Mouse (Mus musculus): Measurements from ENCODE around the gene Scai. TPM values are rescaled to one million over a fixed set of nuclear protein-coding genes. Genes with fewer than 3 reads are reported as not detected.
"Not testable (repeated sequence)": the region's sequence is repeated elsewhere in the genome, so short reads cannot be mapped to it uniquely, and the experiment has no call there.

Scai gene
- polyA plus RNA-seq, 1 experiment from 2014 or later, result 21.7 TPM

DNA sequence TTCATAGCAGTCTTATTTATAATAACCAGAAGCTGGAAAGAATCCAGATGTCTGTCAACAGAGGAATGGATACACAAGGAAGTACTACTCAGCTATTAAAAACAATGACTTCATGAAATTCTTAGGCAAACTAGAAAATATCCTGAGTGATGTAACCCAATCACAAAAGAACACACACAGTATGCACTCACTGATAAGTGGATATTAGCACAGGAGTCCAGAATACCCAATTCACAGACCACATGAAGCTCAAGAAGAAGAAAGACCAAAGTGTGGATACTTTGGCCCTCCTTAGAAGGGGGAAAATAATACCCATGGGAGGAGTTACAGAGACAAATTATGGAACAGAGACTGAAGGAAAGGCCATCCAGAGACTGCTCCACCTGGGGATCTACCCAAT, 80.8 kb downstream of the Scai start:
- ATAC-seq; H3K9ac ChIP-seq (replicated peaks; ENCODE audit: low read depth, low read length); H3K27ac ChIP-seq (ENCODE audit: low read length); H3K4me1 ChIP-seq (replicated peaks; ENCODE audit: control insufficient read depth, insufficient read depth, low read length); H3K4me2 ChIP-seq (ENCODE audit: low read length); H3K36me3 ChIP-seq (ENCODE audit: control insufficient read depth, insufficient read depth); H3K27me3 ChIP-seq (replicated peaks; ENCODE audit: control insufficient read depth, insufficient read depth, low read length); H3K4me3 ChIP-seq (replicated peaks; ENCODE audit: low read length); H3K9me3 ChIP-seq (ENCODE audit: control insufficient read depth, low read length): not testable (repeated sequence)

DNA sequence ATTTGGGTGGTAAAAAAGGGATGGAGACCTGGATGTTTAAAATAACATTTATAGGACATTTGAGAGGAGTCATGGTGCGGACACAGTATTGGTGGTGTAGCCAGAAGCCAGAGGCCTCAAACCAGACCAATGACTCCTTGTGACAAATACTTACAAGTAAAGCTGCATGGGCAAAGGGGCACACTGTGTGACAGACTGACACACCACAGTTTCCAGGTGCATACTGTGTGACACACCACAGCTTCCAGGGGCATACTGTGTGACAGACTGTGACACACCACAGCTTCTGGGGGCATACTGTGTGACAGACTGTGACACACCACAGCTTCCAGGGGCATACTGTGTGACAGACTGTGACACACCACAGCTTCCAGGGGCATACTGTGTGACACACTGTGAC, 90.6 kb downstream of the Scai start:
- ATAC-seq; H3K27ac ChIP-seq (ENCODE audit: low read length); H3K9me3 ChIP-seq (ENCODE audit: control insufficient read depth, low read length); H3K4me2 ChIP-seq (ENCODE audit: low read length); H3K4me3 ChIP-seq (replicated peaks; ENCODE audit: low read length); H3K9ac ChIP-seq (replicated peaks; ENCODE audit: low read depth, low read length); H3K27me3 ChIP-seq (replicated peaks; ENCODE audit: control insufficient read depth, insufficient read depth, low read length); H3K4me1 ChIP-seq (replicated peaks; ENCODE audit: control insufficient read depth, insufficient read depth, low read length): not testable (repeated sequence)
- peaks cover 17% of the 10 kb centered on the region for H3K36me3 ChIP-seq (ENCODE audit: control insufficient read depth, insufficient read depth)
- WGBS, result 100% methylated on average over 1 of the region's 1 CpGs

DNA sequence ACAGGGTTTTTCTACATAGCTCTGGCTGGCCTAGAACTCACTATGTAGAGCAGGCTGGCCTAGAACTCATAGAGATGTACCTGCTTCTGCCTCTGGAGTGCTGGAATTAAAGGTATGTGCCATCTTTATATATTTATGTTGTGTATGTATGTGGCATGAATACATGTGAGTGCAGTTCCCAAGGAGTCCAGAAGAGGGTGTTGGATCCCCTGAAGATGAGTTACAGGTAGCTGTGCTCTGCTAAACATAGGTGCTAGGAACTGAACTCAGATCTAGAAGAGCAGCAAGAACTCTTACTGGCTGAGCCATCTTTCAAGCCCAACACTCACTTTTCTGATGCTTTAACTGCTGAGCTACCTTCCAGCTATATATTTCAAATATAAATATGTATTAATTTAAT, 92.5 kb downstream of the Scai start:
- ATAC-seq, result no peak
- H3K27me3 ChIP-seq (replicated peaks; ENCODE audit: control insufficient read depth, insufficient read depth, low read length), result no peaks in the 10 kb centered on the region
- H3K27ac ChIP-seq (ENCODE audit: low read length), result no peak overlapping the region
- H3K4me2 ChIP-seq (ENCODE audit: low read length), result no peak overlapping the region
- H3K4me3 ChIP-seq (replicated peaks; ENCODE audit: low read length), result no peak overlapping the region
- no peaks in the 10 kb centered on the region for H3K4me1 ChIP-seq (replicated peaks; ENCODE audit: control insufficient read depth, insufficient read depth, low read length)
- H3K9ac ChIP-seq (replicated peaks; ENCODE audit: low read depth, low read length), result no peak overlapping the region
- H3K36me3 ChIP-seq (ENCODE audit: control insufficient read depth, insufficient read depth), result peaks cover 13% of the 10 kb centered on the region
- H3K9me3 ChIP-seq (ENCODE audit: control insufficient read depth, low read length), result no peaks in the 10 kb centered on the region

DNA sequence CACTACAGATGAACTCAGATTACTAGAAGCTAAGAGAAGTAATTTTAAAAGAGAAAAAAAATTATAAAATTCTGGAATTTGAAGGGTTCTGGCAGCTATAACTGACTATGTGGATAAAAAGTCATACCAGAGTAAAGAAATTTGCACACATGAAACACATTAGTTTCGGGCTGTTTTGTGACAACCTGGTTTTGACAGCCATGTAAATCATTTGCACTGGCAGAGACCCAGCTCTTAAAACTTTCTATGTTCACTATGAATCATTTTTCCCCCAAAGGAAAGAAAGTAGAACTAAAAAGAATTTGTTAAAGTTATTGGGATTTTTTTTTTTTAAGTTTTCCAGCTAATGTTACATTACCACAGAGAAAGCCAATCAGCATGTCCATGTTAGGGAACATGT, 98.6 kb downstream of the Scai start:
- no peak overlapping the region for H3K4me2 ChIP-seq (ENCODE audit: low read length)
- peaks cover 11% of the 10 kb centered on the region for H3K36me3 ChIP-seq (ENCODE audit: control insufficient read depth, insufficient read depth)
- no peak overlapping the region for H3K9ac ChIP-seq (replicated peaks; ENCODE audit: low read depth, low read length)
- H3K9me3 ChIP-seq (ENCODE audit: control insufficient read depth, low read length), result no peaks in the 10 kb centered on the region
- no peak overlapping the region for H3K27ac ChIP-seq (ENCODE audit: low read length)
- H3K27me3 ChIP-seq (replicated peaks; ENCODE audit: control insufficient read depth, insufficient read depth, low read length), result no peaks in the 10 kb centered on the region
- no peaks in the 10 kb centered on the region for H3K4me1 ChIP-seq (replicated peaks; ENCODE audit: control insufficient read depth, insufficient read depth, low read length)
- 100% methylated on average over 1 of the region's 1 CpGs for WGBS
- H3K4me3 ChIP-seq (replicated peaks; ENCODE audit: low read length), result no peak overlapping the region
- no peak for ATAC-seq

DNA sequence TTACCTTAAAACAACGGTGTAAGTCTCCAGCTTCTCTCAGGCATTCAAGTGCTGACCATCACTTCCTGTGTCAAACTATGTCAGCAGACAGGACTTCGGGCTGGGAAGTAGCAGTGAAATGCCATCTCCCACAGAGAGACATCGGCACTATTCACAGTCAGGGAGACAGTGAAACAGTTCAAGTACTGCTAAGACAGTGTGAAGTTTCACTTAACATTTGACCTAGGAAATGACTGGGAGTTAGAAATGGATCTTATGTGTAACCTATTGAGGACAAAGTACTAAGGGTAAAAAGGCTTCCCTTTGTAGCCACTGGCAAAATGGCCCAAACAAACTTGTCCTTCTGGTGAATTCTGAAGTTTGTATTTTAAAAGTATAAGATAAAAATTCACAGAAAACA, 107.8 kb downstream of the Scai start:
- Histone ChIP-seq H3K9ac (replicated peaks; ENCODE audit: low read depth, low read length) (no peak overlapping the region), H3K4me1 (replicated peaks; ENCODE audit: control insufficient read depth, insufficient read depth, low read length) (no peaks in the 10 kb centered on the region), H3K36me3 (ENCODE audit: control insufficient read depth, insufficient read depth) (peaks cover 22% of the 10 kb centered on the region), H3K27me3 (replicated peaks; ENCODE audit: control insufficient read depth, insufficient read depth, low read length) (no peaks in the 10 kb centered on the region), H3K4me3 (replicated peaks; ENCODE audit: low read length) (no peak overlapping the region), H3K9me3 (ENCODE audit: control insufficient read depth, low read length) (no peaks in the 10 kb centered on the region), H3K4me2 (ENCODE audit: low read length) (no peak overlapping the region), H3K27ac (ENCODE audit: low read length) (no peak overlapping the region)
- no peak for ATAC-seq
- 92% methylated on average over 3 of the region's 3 CpGs for WGBS

DNA sequence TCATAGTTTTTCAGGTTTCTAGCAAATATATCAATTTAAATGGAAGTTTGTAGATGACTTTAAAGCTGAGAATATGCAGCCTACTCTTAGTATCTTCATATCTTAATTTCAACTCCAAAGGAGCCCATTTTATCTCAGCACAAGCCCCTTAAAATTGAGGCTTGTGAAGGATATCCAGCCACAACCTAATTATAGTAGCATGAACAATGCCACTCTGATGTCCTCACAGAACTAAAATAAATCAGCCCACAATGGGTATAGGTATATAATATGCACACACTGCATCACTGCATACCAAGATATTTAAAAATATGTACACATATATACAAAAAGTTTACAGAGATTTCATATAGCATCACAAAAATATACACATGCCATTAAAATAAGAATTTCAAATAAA, 119.9 kb downstream of the Scai start:
- Histone ChIP-seq H3K9me3 (ENCODE audit: control insufficient read depth, low read length) (no peaks in the 10 kb centered on the region), H3K36me3 (ENCODE audit: control insufficient read depth, insufficient read depth) (no peaks in the 10 kb centered on the region), H3K9ac (replicated peaks; ENCODE audit: low read depth, low read length) (no peak overlapping the region), H3K4me3 (replicated peaks; ENCODE audit: low read length) (no peak overlapping the region), H3K4me2 (ENCODE audit: low read length) (no peak overlapping the region), H3K4me1 (replicated peaks; ENCODE audit: control insufficient read depth, insufficient read depth, low read length) (no peaks in the 10 kb centered on the region), H3K27ac (ENCODE audit: low read length) (no peak overlapping the region), H3K27me3 (replicated peaks; ENCODE audit: control insufficient read depth, insufficient read depth, low read length) (no peaks in the 10 kb centered on the region)
- ATAC-seq, result no peak

DNA sequence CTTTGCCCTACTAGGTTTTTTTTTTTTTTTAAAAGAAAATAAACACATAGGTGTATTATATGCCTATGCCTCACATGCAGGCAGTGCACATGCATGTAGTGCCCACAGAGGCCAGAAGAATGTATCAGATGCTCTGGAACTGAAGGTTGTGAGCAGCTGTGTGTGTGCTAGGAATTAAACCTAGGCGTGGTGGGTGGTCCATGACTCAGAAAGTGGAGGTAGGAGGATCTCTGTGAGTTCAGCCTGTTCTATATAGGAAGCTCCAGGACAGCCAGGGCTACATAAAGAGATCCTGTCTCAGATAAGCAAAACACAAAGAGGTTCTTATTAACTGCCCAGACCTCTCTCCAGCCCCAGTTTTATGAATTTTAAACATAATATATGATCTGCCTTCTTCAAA, 121.4 kb downstream of the Scai start:
- 69% methylated on average over 1 of the region's 1 CpGs for WGBS
- no peak for ATAC-seq

DNA sequence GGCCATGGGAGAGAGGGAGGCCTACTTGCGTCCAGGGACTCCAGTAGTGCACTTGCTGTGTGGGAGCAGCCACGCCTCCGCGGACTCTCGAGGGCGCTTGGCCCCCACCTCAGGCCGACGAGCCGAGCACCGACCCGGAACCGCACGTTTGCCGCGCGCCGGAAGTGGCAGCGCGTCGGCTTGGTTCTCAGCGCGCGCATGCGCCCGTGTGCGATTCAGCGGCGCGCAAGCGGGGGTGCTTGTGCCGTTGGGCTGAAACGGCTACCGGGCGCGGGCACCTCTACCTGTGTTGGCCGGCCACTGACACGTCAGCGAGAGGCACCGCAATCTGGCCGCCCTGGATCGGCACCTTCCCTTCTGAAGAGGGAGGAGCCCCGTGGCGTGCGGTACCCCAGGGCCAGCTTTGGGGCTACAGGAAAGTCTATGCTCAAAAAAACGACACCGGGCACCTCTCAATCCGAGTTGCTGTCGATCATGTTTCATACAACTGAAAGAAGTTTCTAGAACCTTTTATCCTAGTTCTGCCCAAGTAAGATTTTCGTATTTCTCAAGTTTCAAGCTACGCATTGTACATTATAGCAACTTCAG, 125.0 kb downstream of the Scai start, which contains the start of gene Golga1:
Golga1 (minus strand) TSS at position 142 of the 588 bp plus-strand sequence.
- Histone ChIP-seq H3K4me3 (replicated peaks; ENCODE audit: low read length) (peak within 1 kb of the TSS; percentile 99), H3K4me2 (ENCODE audit: low read length) (peak within 1 kb of the TSS; percentile 95), H3K27me3 (replicated peaks; ENCODE audit: control insufficient read depth, insufficient read depth, low read length) (no peaks in the 10 kb centered on the region), H3K4me1 (replicated peaks; ENCODE audit: control insufficient read depth, insufficient read depth, low read length) (peaks cover 9% of the 10 kb centered on the region), H3K9ac (replicated peaks; ENCODE audit: low read depth, low read length) (peak within 1 kb of the TSS; percentile 99), H3K36me3 (ENCODE audit: control insufficient read depth, insufficient read depth) (peaks cover 5% of the 10 kb centered on the region), H3K27ac (ENCODE audit: low read length) (peak within 1 kb of the TSS; percentile 76), H3K9me3 (ENCODE audit: control insufficient read depth, low read length) (no peaks in the 10 kb centered on the region)
- peak; percentile 98 for ATAC-seq
- under 1% methylated on average over 50 of the region's 50 CpGs for WGBS

More for the DNA sequence above, 121.4 kb downstream of the Scai start:
- Histone ChIP-seq H3K9me3 (ENCODE audit: control insufficient read depth, low read length) (no peaks in the 10 kb centered on the region), H3K36me3 (ENCODE audit: control insufficient read depth, insufficient read depth) (no peaks in the 10 kb centered on the region), H3K4me3 (replicated peaks; ENCODE audit: low read length) (no peak overlapping the region), H3K27ac (ENCODE audit: low read length) (no peak overlapping the region), H3K4me2 (ENCODE audit: low read length) (no peak overlapping the region), H3K27me3 (replicated peaks; ENCODE audit: control insufficient read depth, insufficient read depth, low read length) (no peaks in the 10 kb centered on the region), H3K4me1 (replicated peaks; ENCODE audit: control insufficient read depth, insufficient read depth, low read length) (peaks cover 7% of the 10 kb centered on the region), H3K9ac (replicated peaks; ENCODE audit: low read depth, low read length) (no peak overlapping the region)

DNA sequence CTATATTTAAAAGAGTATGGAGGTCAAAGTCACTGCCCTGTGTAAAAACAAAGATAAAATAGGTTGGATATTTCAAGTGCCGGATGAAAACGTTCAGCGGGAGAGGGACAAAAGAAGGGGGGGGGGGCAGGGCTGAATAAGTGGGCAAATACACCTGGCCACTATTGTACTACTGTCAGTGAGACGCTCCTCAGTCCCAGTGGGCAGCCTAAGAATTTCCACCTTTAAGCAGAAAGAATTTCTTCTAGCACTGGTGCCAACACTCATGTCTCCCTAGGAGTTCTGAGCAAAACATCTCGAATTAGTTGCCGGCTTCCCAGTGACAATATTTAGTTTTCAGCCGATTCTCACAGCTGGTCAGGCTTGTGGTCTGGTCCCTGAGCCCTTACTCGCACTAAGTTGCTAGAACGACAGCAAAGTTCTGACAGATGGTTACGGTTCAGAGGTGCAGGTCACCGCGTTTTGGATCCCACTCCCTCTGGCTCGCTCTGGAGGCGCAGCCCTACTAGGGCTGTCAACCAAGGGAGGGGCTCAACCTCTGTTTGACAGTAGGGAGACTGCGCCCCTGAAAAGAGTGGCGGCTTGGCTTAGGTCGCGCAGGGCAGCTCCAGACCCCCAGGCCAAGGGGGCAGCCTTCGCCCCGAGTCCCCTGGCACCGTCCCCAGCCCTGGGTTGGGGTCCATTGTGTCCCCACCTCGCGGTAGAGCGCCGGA, 125.7 kb downstream of the Scai start:
- peak overlapping the region; percentile 99 for H3K4me3 ChIP-seq (replicated peaks; ENCODE audit: low read length)
- ATAC-seq, result peak; percentile 84
- H3K27me3 ChIP-seq (replicated peaks; ENCODE audit: control insufficient read depth, insufficient read depth, low read length), result no peaks in the 10 kb centered on the region
- H3K9me3 ChIP-seq (ENCODE audit: control insufficient read depth, low read length), result no peaks in the 10 kb centered on the region
- peak overlapping the region; percentile 95 for H3K4me2 ChIP-seq (ENCODE audit: low read length)
- H3K27ac ChIP-seq (ENCODE audit: low read length), result peak overlapping the region; percentile 76
- H3K4me1 ChIP-seq (replicated peaks; ENCODE audit: control insufficient read depth, insufficient read depth, low read length), result peaks cover 9% of the 10 kb centered on the region
- H3K36me3 ChIP-seq (ENCODE audit: control insufficient read depth, insufficient read depth), result peaks cover 9% of the 10 kb centered on the region
- H3K9ac ChIP-seq (replicated peaks; ENCODE audit: low read depth, low read length), result peak overlapping the region; percentile 99
- WGBS, result 5% methylated on average over 25 of the region's 25 CpGs

All from forebrain, embryonic 16.5 days (tissue).